Mouse (Mus musculus) embryonic facial prominence, embryonic 13.5 days (tissue): ENCODE data around the gene Setd5. TPM values are rescaled to one million over a fixed set of nuclear protein-coding genes. Genes with fewer than 3 reads are reported as not detected.

Experiments
- ATAC-seq: fragments of 200-750 bp; cut with Nextera tagmentation; 2 replicates; pipeline ENCODE4 v1.8.0; 2017; ENCODE audit warnings: low read depth; ENCODE audit not compliant: insufficient number of reproducible peaks, insufficient read depth, low FRiP score, low TSS enrichment
- H3K27ac ChIP-seq: fragments of 300-500 bp; sonication (generic); 2 replicates; pipeline ENCODE4 v1.5.1; 2015; ENCODE audit warnings: moderate library complexity, mild to moderate bottlenecking, inconsistent platforms
- H3K27me3 ChIP-seq: fragments of 300-500 bp; sonication (generic); 2 replicates; pipeline ENCODE4 v1.6.1; 2015; ENCODE audit warnings: mild to moderate bottlenecking, inconsistent platforms
- H3K36me3 ChIP-seq: fragments of 300-500 bp; sonication (generic); 2 replicates; pipeline ENCODE4 v1.6.1; 2015; ENCODE audit warnings: mild to moderate bottlenecking, inconsistent platforms
- H3K4me1 ChIP-seq: fragments of 300-500 bp; sonication (generic); 2 replicates; pipeline ENCODE4 v1.6.1; 2015; ENCODE audit warnings: inconsistent platforms
- H3K4me2 ChIP-seq: fragments of 300-500 bp; sonication (generic); 2 replicates; pipeline ENCODE4 v1.6.1; 2015; ENCODE audit warnings: moderate library complexity, mild to moderate bottlenecking, inconsistent platforms
- H3K4me3 ChIP-seq: fragments of 300-500 bp; sonication (generic); 2 replicates; pipeline ENCODE4 v1.5.1; 2015; ENCODE audit warnings: mild to moderate bottlenecking, inconsistent platforms
- H3K9ac ChIP-seq: fragments of 300-500 bp; sonication (generic); 2 replicates; pipeline ENCODE4 v1.6.1; 2015; ENCODE audit warnings: mild to moderate bottlenecking, inconsistent platforms
- H3K9me3 ChIP-seq: fragments of 300-500 bp; sonication (generic); 2 replicates; pipeline ENCODE4 v1.6.1; 2016; ENCODE audit warnings: inconsistent platforms
- WGBS: fragments of 180-500 bp; shearing (Covaris S2); methylation state at CpG from one replicate; pipeline ENCODE4 v1.1.7; 2015; ENCODE audit warnings: mixed read lengths; 5-methylcytosine and 5-hydroxymethylcytosine counted together
- polyA plus RNA-seq: library from polyadenylated mRNA; unstranded; fragments of >200 nt; fragmentation: Nextera tagmentation; extraction: Ambion mirVana; gene quantifications from 2 replicates; pipeline ENCODE4 v1.2.1, GENCODE M21; 2015

Setd5 gene
- polyA plus RNA-seq, 1 experiment from 2014 or later, result 91.0 TPM

DNA sequence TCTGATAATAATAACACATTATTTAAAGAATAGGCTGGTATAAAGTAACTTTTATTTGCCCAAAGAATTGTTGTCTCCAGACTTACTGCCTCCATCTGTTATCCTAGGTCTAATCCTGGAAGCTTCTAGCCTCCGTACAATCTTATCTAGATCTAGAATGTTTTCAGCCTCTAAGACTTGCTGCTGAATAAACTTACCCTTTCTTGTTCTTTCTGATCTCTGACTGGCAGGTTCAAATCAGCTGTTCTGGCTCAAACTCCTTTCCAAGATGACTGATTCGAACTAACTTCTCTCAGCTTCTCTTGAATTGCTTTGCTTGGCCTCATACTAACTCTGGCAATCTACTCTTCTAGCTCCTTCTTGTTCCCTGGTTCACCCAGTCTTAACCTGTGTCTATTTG, 36.8 kb upstream of the Setd5 start:
- no peaks in the 10 kb centered on the region for H3K36me3 ChIP-seq

DNA sequence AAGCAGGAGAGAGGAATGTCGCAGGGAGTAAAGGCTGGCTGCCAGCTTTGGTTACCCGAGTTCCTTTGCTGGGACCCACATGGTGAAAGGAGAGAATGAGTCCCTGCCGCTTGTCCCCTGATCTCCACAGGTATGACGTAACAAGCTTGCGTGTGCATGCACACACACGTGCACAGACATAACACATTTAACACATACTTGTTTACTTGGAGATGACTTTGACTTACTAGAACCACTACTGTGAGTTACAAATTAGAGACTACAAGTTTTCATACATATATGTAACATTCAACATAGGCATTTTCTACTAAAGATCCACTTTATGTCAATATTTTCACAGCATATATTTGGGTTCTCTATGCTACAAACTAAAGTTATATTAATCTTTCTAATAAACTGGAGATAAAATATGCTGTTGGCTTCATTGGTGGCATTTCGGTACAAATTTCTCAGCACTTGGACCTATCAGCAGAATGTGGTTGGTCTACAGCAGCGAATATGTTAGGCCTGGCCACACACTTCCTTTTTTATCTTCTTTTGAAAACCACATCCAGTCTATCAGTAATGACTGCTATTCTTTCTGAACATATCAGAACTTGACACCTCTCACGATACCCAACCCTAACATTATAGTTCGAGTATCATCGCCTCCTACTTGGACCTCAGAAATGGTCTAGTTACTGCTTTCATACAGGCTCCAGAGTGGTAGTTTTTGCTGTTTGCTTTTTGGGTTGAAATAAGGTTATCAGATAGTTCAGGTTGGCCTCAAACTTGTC, 35.8 kb upstream of the Setd5 start:
- Histone ChIP-seq H3K9me3 (no peaks in the 10 kb centered on the region), H3K4me1 (peaks cover 13% of the 10 kb centered on the region), H3K9ac (no peak overlapping the region), H3K27me3 (no peaks in the 10 kb centered on the region), H3K4me2 (no peak overlapping the region), H3K27ac (no peak overlapping the region), H3K36me3 (no peaks in the 10 kb centered on the region), H3K4me3 (no peak overlapping the region)
- WGBS, result 85% methylated on average over 11 of the region's 11 CpGs
- ATAC-seq, result no peak

More for the DNA sequence above, 36.8 kb upstream of the Setd5 start:
- H3K27me3 ChIP-seq, result no peaks in the 10 kb centered on the region
- H3K9me3 ChIP-seq, result no peaks in the 10 kb centered on the region
- WGBS, result 84% methylated on average over 2 of the region's 2 CpGs
- no peak overlapping the region for H3K4me3 ChIP-seq
- peaks cover 11% of the 10 kb centered on the region for H3K4me1 ChIP-seq
- ATAC-seq, result no peak
- H3K4me2 ChIP-seq, result no peak overlapping the region
- no peak overlapping the region for H3K9ac ChIP-seq
- H3K27ac ChIP-seq, result no peak overlapping the region

GRCm38 (mm10) chr6:113045575-113045974, 31.6 kb upstream of the Setd5 start:
- no peaks in the 10 kb centered on the region for H3K9me3 ChIP-seq
- no peaks in the 10 kb centered on the region for H3K27me3 ChIP-seq
- peaks cover 15% of the 10 kb centered on the region for H3K36me3 ChIP-seq
- H3K4me1 ChIP-seq, result peaks cover 15% of the 10 kb centered on the region
- ATAC-seq, result no peak
- H3K9ac ChIP-seq, result peak overlapping the region; percentile 85
- peak overlapping the region; percentile 83 for H3K4me3 ChIP-seq
- peak overlapping the region; percentile 94 for H3K4me2 ChIP-seq
- WGBS, result under 1% methylated on average over 11 of the region's 11 CpGs
- peak overlapping the region; percentile 91 for H3K27ac ChIP-seq

- ATAC-seq, result peak; percentile 100
- Histone ChIP-seq H3K27me3 (no peaks in the 10 kb centered on the region), H3K27ac (peak within 1 kb of the TSS; percentile 91), H3K9me3 (no peaks in the 10 kb centered on the region), H3K4me3 (peak within 1 kb of the TSS; percentile 83), H3K4me1 (peaks cover 15% of the 10 kb centered on the region), H3K36me3 (peaks cover 23% of the 10 kb centered on the region), H3K9ac (peak within 1 kb of the TSS; percentile 85), H3K4me2 (peak within 1 kb of the TSS; percentile 94)
- WGBS, result 1% methylated on average over 59 of the region's 59 CpGs
These were observed 30.9 kb upstream of the Setd5 start, which contains the start of gene Thumpd3 for GRCm38 (mm10) chr6:113046041-113046975. Gene Thumpd3 (plus strand): TSS chr6:113046225.

GRCm38 (mm10) chr6:113047016-113047746, 30.0 kb upstream of the Setd5 start:
- 54% methylated on average over 15 of the region's 15 CpGs for WGBS
- Histone ChIP-seq H3K27ac (peak overlapping the region; percentile 91), H3K4me1 (peaks cover 15% of the 10 kb centered on the region), H3K36me3 (peaks cover 27% of the 10 kb centered on the region), H3K27me3 (no peaks in the 10 kb centered on the region), H3K4me3 (peak overlapping the region; percentile 83), H3K9ac (peak overlapping the region; percentile 85), H3K9me3 (no peaks in the 10 kb centered on the region), H3K4me2 (peak overlapping the region; percentile 94)
- no peak for ATAC-seq

DNA sequence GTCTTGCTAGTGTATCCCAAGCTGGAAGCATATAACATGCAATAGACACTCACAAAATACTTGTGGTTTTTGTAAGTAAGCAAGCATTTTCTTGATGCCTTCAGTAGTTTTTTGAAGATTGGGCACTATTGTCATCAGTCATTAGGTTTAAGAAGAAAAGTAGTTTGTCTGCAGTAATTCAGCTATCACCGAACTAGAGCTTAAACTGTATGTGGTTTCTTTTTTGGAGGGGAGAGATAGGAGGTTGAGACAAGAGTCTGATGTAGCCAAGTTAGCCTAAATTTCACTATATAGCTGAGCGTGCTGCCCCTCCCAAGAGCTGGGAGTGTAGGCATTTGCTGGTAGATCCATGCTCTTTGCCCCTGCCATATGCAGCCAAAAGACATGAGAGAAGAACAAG, 28.8 kb upstream of the Setd5 start:
- peaks cover 15% of the 10 kb centered on the region for H3K4me1 ChIP-seq
- peaks cover 33% of the 10 kb centered on the region for H3K36me3 ChIP-seq
- no peaks in the 10 kb centered on the region for H3K9me3 ChIP-seq
- no peak overlapping the region for H3K9ac ChIP-seq
- H3K4me2 ChIP-seq, result no peak overlapping the region
- no peak overlapping the region for H3K4me3 ChIP-seq
- no peaks in the 10 kb centered on the region for H3K27me3 ChIP-seq
- H3K27ac ChIP-seq, result no peak overlapping the region
- ATAC-seq, result no peak
- WGBS, result 94% methylated on average over 2 of the region's 2 CpGs

DNA sequence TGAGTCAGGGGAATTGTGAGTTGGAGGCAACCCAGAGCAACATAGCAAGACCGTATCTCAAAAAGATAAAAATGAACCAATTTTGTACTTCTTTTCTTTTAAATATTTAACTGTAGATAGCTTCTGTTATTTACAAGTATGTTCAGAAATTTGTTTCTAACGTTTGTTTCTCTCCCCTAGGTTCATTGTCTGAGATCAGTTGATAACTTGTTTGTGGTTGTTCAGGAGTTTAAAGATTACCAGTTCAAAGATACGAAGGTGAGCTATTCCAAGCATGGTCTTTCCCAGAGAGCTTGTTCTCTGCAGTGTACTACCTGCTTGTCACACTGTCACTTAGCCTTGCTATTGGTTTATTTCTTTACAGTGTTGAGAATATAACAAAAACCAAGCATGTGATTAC, 28.0 kb upstream of the Setd5 start:
- ATAC-seq, result no peak
- Histone ChIP-seq H3K4me2 (no peak overlapping the region), H3K27ac (no peak overlapping the region), H3K4me1 (peaks cover 15% of the 10 kb centered on the region), H3K36me3 (peaks cover 41% of the 10 kb centered on the region), H3K9me3 (no peaks in the 10 kb centered on the region), H3K4me3 (no peak overlapping the region), H3K9ac (no peak overlapping the region), H3K27me3 (no peaks in the 10 kb centered on the region)
- WGBS, result 90% methylated on average over 3 of the region's 3 CpGs

DNA sequence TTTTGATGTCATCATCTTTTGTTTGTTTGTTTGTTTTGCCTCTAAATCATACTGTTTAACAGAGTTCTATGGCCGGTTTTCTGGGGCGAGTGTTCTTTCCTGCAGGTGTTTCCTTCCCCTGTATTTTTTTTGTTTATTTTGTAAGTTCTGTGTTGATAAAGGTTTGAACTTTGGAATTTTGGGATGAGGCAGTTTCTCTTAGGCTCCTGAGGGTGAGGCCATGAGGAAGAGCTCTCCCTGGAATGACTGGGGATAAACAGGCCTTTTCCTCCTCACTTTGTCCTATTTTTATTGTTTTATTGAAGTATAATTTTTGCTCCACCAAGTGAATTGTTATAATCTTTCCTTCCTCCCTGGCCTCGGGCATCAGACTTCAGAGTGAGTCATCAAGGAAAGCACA, 24.2 kb upstream of the Setd5 start:
- no peak overlapping the region for H3K27ac ChIP-seq
- H3K9ac ChIP-seq, result no peak overlapping the region
- WGBS, result 83% methylated on average over 3 of the region's 3 CpGs
- no peak overlapping the region for H3K4me2 ChIP-seq
- no peaks in the 10 kb centered on the region for H3K4me1 ChIP-seq
- no peak for ATAC-seq
- H3K27me3 ChIP-seq, result no peaks in the 10 kb centered on the region
- H3K9me3 ChIP-seq, result no peaks in the 10 kb centered on the region
- no peak overlapping the region for H3K4me3 ChIP-seq
- peaks cover 70% of the 10 kb centered on the region for H3K36me3 ChIP-seq

GRCm38 (mm10) chr6:113054552-113055107, 22.5 kb upstream of the Setd5 start:
- WGBS, result 89% methylated on average over 6 of the region's 6 CpGs
- no peak for ATAC-seq
- Histone ChIP-seq H3K4me3 (no peak overlapping the region), H3K4me2 (no peak overlapping the region), H3K36me3 (peaks cover 72% of the 10 kb centered on the region), H3K4me1 (no peaks in the 10 kb centered on the region), H3K9ac (no peak overlapping the region), H3K9me3 (no peaks in the 10 kb centered on the region), H3K27me3 (no peaks in the 10 kb centered on the region), H3K27ac (no peak overlapping the region)

DNA sequence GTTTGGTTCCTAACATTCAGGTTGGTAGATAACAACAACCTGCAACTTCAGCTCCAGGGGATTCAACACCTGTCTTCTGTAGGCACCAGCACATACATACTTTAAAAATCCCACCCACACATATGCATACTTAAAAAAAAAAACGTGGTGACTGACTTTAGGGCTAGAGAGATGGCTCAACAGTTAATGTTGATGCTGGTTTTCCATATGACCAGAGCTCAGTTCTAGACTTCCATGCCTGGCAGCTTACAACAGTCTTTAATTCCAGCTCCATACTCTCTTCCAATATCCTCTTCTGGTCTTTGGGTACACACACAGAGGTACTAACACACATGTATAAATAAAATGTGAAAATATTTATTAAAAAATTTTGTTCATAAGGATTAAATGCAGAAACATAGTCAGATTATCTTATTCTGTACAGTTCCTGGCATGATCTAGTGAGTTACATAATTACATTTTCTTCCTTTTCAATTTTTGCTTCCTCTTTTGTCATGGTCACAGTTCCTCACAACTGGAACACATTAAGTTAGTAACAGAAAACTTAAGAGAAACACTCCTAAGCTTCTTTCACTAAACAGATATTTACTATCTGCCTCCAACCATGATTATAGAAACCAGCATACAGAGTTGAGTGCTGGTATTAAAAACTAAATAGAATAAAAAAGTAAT, 16.1 kb upstream of the Setd5 start:
- no peak overlapping the region for H3K4me3 ChIP-seq
- H3K4me2 ChIP-seq, result no peak overlapping the region
- no peaks in the 10 kb centered on the region for H3K9me3 ChIP-seq
- no peak overlapping the region for H3K27ac ChIP-seq
- H3K27me3 ChIP-seq, result no peaks in the 10 kb centered on the region
- WGBS, result 61% methylated on average over 1 of the region's 1 CpGs
- no peak for ATAC-seq
- peaks cover 85% of the 10 kb centered on the region for H3K36me3 ChIP-seq
- H3K9ac ChIP-seq, result no peak overlapping the region
- no peaks in the 10 kb centered on the region for H3K4me1 ChIP-seq
